Mouse (Mus musculus) olfactory bulb, adult 2 months (tissue): ENCODE results near the gene Rpl29.

Source experiments
- CTCF ChIP-seq: fragments of 200-500 bp; IDR thresholded peaks from 2 replicates; pipeline ENCODE4 v1.5.1; 2012; ENCODE audit warnings: low read depth, mild to moderate bottlenecking, low read length, moderate library complexity; ENCODE audit not compliant: insufficient read depth
- POLR2A ChIP-seq: fragments of 200-500 bp; IDR thresholded peaks from 2 replicates; pipeline ENCODE4 v1.6.1; 2012; ENCODE audit warnings: mild to moderate bottlenecking, low read depth, low read length, moderate library complexity; ENCODE audit not compliant: insufficient read depth

- TF ChIP-seq POLR2A (no peak), CTCF (no peak)
Observed at GRCm38 (mm10) chr9:106451899-106452298, 22.6 kb downstream of the Rpl29 start.
